Mouse (Mus musculus): Measurements from ENCODE around the gene Th. TPM values are rescaled to one million over a fixed set of nuclear protein-coding genes. Genes with fewer than 3 reads are reported as not detected.
A peak's percentile ranks its signal among the peaks of the same experiment; 100 is the strongest.

Th gene
- polyA plus RNA-seq, 1 experiment = not detected

- Histone ChIP-seq H3K4me3 (ENCODE audit: insufficient read depth, low read depth, low read length) (no peak overlapping the region), H3K4me1 (ENCODE audit: control insufficient read depth, insufficient read depth, low read length) (peaks cover 11% of the 10 kb centered on the region), H3K27ac (ENCODE audit: insufficient read depth, low read depth, low read length) (no peak overlapping the region)
- WGBS = 55% methylated on average over 2 of the region's 2 CpGs
- no peak for TF ChIP-seq POLR2A (IDR thresholded peaks at IDR 0.05; ENCODE audit: insufficient read depth, low read depth, low read length)
- TF ChIP-seq CTCF (IDR thresholded peaks at IDR 0.05; ENCODE audit: insufficient read depth, low read depth, low read length) = no peak
Observed at GRCm38 (mm10) chr7:142909622-142910021, 21.3 kb downstream of the Th start.

GRCm38 (mm10) chr7:142905606-142906005 is 25.3 kb downstream of the Th start:
- no peak overlapping the region for H3K4me3 ChIP-seq (ENCODE audit: insufficient read depth, low read depth, low read length)
- H3K27ac ChIP-seq (ENCODE audit: insufficient read depth, low read depth, low read length) = no peak overlapping the region
- peaks cover 46% of the 10 kb centered on the region for H3K4me1 ChIP-seq (ENCODE audit: control insufficient read depth, insufficient read depth, low read length)
- TF ChIP-seq CTCF (IDR thresholded peaks at IDR 0.05; ENCODE audit: insufficient read depth, low read depth, low read length) (no peak), POLR2A (IDR thresholded peaks at IDR 0.05; ENCODE audit: insufficient read depth, low read depth, low read length) (no peak)
- 50% methylated on average over 5 of the region's 5 CpGs for whole genome bisulfite sequencing

GRCm38 (mm10) chr7:142904331-142904730 is 26.6 kb downstream of the Th start:
- Histone ChIP-seq H3K27ac (ENCODE audit: insufficient read depth, low read depth, low read length) (peak overlapping the region; percentile 44; the same call in 1 of the 2 replicates), H3K4me3 (ENCODE audit: insufficient read depth, low read depth, low read length) (no peak overlapping the region), H3K4me1 (ENCODE audit: control insufficient read depth, insufficient read depth, low read length) (peaks cover 53% of the 10 kb centered on the region)
- no peak for TF ChIP-seq CTCF (IDR thresholded peaks at IDR 0.05; ENCODE audit: insufficient read depth, low read depth, low read length)
- no peak for TF ChIP-seq POLR2A (IDR thresholded peaks at IDR 0.05; ENCODE audit: insufficient read depth, low read depth, low read length)
- 48% methylated on average over 7 of the region's 7 CpGs for WGBS

GRCm38 (mm10) chr7:142902931-142903330 is 28.0 kb downstream of the Th start:
- Histone ChIP-seq H3K4me1 (ENCODE audit: control insufficient read depth, insufficient read depth, low read length) (peaks cover 57% of the 10 kb centered on the region), H3K4me3 (ENCODE audit: insufficient read depth, low read depth, low read length) (no peak overlapping the region), H3K27ac (ENCODE audit: insufficient read depth, low read depth, low read length) (peak overlapping the region; percentile 79)
- 13% methylated on average over 4 of the region's 4 CpGs for WGBS
- TF ChIP-seq POLR2A (IDR thresholded peaks at IDR 0.05; ENCODE audit: insufficient read depth, low read depth, low read length) = no peak
- no peak for TF ChIP-seq CTCF (IDR thresholded peaks at IDR 0.05; ENCODE audit: insufficient read depth, low read depth, low read length)

GRCm38 (mm10) chr7:142901774-142902173 is 29.2 kb downstream of the Th start:
- TF ChIP-seq CTCF (IDR thresholded peaks at IDR 0.05; ENCODE audit: insufficient read depth, low read depth, low read length) = no peak
- TF ChIP-seq POLR2A (IDR thresholded peaks at IDR 0.05; ENCODE audit: insufficient read depth, low read depth, low read length) = no peak
- H3K4me3 ChIP-seq (ENCODE audit: insufficient read depth, low read depth, low read length) = no peak overlapping the region
- 33% methylated on average over 7 of the region's 7 CpGs for WGBS
- H3K4me1 ChIP-seq (ENCODE audit: control insufficient read depth, insufficient read depth, low read length) = peaks cover 60% of the 10 kb centered on the region
- H3K27ac ChIP-seq (ENCODE audit: insufficient read depth, low read depth, low read length) = peak overlapping the region; percentile 79

- Histone ChIP-seq H3K27ac (ENCODE audit: insufficient read depth, low read depth, low read length) (peak overlapping the region; percentile 66), H3K4me1 (ENCODE audit: control insufficient read depth, insufficient read depth, low read length) (peaks cover 57% of the 10 kb centered on the region), H3K4me3 (ENCODE audit: insufficient read depth, low read depth, low read length) (peak overlapping the region; percentile 33)
- 50% methylated on average over 19 of the region's 19 CpGs for WGBS
- TF ChIP-seq POLR2A (IDR thresholded peaks at IDR 0.05; ENCODE audit: insufficient read depth, low read depth, low read length) (no peak), CTCF (IDR thresholded peaks at IDR 0.05; ENCODE audit: insufficient read depth, low read depth, low read length) (no peak)
Observed at GRCm38 (mm10) chr7:142899872-142900271, 31.1 kb downstream of the Th start.

- Histone ChIP-seq H3K4me1 (ENCODE audit: control insufficient read depth, insufficient read depth, low read length) (peaks cover 39% of the 10 kb centered on the region), H3K4me3 (ENCODE audit: insufficient read depth, low read depth, low read length) (peak overlapping the region; percentile 27; the same call in 1 of the 2 replicates), H3K27ac (ENCODE audit: insufficient read depth, low read depth, low read length) (no peak overlapping the region)
- WGBS = 80% methylated on average over 1 of the region's 1 CpGs
- no peak for TF ChIP-seq POLR2A (IDR thresholded peaks at IDR 0.05; ENCODE audit: insufficient read depth, low read depth, low read length)
- TF ChIP-seq CTCF (IDR thresholded peaks at IDR 0.05; ENCODE audit: insufficient read depth, low read depth, low read length) = no peak
Observed at GRCm38 (mm10) chr7:142897471-142897870, 33.5 kb downstream of the Th start.

GRCm38 (mm10) chr7:142895901-142896665 is 34.8 kb downstream of the Th start:
- Histone ChIP-seq H3K27ac (ENCODE audit: insufficient read depth, low read depth, low read length) (no peak overlapping the region), H3K4me3 (ENCODE audit: insufficient read depth, low read depth, low read length) (no peak overlapping the region), H3K4me1 (ENCODE audit: control insufficient read depth, insufficient read depth, low read length) (peaks cover 25% of the 10 kb centered on the region)
- 72% methylated on average over 10 of the region's 10 CpGs for WGBS
- TF ChIP-seq POLR2A (IDR thresholded peaks at IDR 0.05; ENCODE audit: insufficient read depth, low read depth, low read length) (no peak), CTCF (IDR thresholded peaks at IDR 0.05; ENCODE audit: insufficient read depth, low read depth, low read length) (no peak)

- no peak overlapping the region for H3K27ac ChIP-seq (ENCODE audit: insufficient read depth, low read depth, low read length)
- no peak overlapping the region for H3K4me3 ChIP-seq (ENCODE audit: insufficient read depth, low read depth, low read length)
- TF ChIP-seq POLR2A (IDR thresholded peaks at IDR 0.05; ENCODE audit: insufficient read depth, low read depth, low read length) (no peak), CTCF (IDR thresholded peaks at IDR 0.05; ENCODE audit: insufficient read depth, low read depth, low read length) (no peak)
- H3K4me1 ChIP-seq (ENCODE audit: control insufficient read depth, insufficient read depth, low read length) = peaks cover 18% of the 10 kb centered on the region; the same call in 1 of the 2 replicates
- WGBS = 74% methylated on average over 18 of the region's 18 CpGs
Observed at GRCm38 (mm10) chr7:142895223-142895840, 35.6 kb downstream of the Th start.

Data from olfactory bulb, adult 2 months (tissue).